Mouse (Mus musculus) E14TG2a.4 (cell line): ENCODE measurements around the gene Cfb.

ENCODE experiments used
- H3K27me3 ChIP-seq: 2 replicates; pipeline ENCODE4 v1.6.1; 2014; ENCODE audit warnings: low read length, control low read depth; ENCODE audit not compliant: insufficient read depth
- H3K36me3 ChIP-seq: 2 replicates; pipeline ENCODE4 v1.6.1; 2014; ENCODE audit warnings: low read length, control low read depth; ENCODE audit not compliant: insufficient read depth
- H3K4me1 ChIP-seq: replicated peaks from 2 replicates; pipeline ENCODE4 v1.6.1; 2014; ENCODE audit warnings: low read depth, low read length, control low read depth
- H3K4me3 ChIP-seq: replicated peaks from 2 replicates; pipeline ENCODE4 v1.5.1; 2014; ENCODE audit warnings: mild to moderate bottlenecking, low read length
- H3K9me3 ChIP-seq: 2 replicates; pipeline ENCODE4 v1.6.1; 2014; ENCODE audit warnings: low read length, control low read depth
- CTCF ChIP-seq: conservative IDR thresholded peaks from 2 replicates; pipeline ENCODE4 v1.5.1; 2014; ENCODE audit warnings: low read length
- NANOG ChIP-seq: IDR thresholded peaks from 2 replicates; pipeline ENCODE4 v1.6.1; 2014; ENCODE audit warnings: borderline replicate concordance, low read length, mixed read lengths
- POU5F1 ChIP-seq: IDR thresholded peaks from 2 replicates; pipeline ENCODE4 v1.6.1; 2014; ENCODE audit warnings: low read length, borderline replicate concordance

The Cfb gene

GRCm38 (mm10) chr17:34807176-34807575, 55.1 kb downstream of the Cfb start:
- peaks cover 8% of the 10 kb centered on the region for H3K4me1 ChIP-seq
- TF ChIP-seq CTCF (no peak), POU5F1 (no peak), NANOG (no peak)
- H3K27me3 ChIP-seq = 0 out of 2 replicates have a peak, but pooled peaks cover 7% of the 10 kb centered on the region
- peaks cover 7% of the 10 kb centered on the region for H3K9me3 ChIP-seq
- no peaks in the 10 kb centered on the region for H3K36me3 ChIP-seq
- no peak overlapping the region for H3K4me3 ChIP-seq
